In the genomic region with DNA sequence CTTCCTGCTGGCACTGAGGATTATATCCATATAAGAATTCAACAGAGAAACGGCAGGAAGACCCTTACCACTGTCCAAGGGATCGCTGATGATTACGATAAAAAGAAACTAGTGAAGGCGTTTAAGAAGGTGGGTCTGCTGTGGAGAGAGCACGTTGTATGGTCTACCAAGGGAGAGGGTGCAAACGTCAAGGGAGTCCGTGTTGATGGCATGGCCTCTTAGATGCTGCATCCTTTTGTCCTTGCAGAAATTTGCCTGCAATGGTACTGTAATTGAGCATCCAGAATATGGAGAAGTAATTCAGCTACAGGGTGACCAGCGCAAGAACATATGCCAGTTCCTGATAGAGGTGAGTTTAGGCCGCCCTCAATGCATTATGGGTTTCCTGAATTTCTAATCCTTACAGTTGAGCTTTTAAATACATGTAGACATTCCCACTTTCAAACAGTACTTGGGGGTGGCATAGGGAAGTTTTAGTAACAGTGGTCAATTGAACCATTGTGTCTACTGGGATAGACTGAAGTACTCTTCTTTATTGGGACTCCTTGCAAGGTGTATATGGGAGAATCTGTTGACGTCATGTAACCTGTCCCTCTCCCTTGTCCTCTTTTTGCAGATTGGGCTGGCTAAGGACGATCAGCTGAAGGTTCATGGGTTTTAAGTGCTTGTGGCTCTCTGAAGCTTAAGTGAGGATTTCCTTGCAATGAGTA, we compare ENCODE assay signal across 11 mouse cellular contexts. TPM values are rescaled to one million over a fixed set of nuclear protein-coding genes. Genes with fewer than 3 reads are reported as not detected.
DNase-seq lines count a peak whose midpoint lies in the region; ATAC-seq and TF ChIP-seq lines count a peak whose summit lies in the region.
"Not testable (repeated sequence)": the region's sequence is repeated elsewhere in the genome, so short reads cannot be mapped to it uniquely, and the experiment has no call there.
"Had no signal": no experiment of that assay in that cellular context is flagged by ENCODE, and none has a peak within 500 bp of the region (broad histone marks: within the 10 kb centered on the region; RNA-seq: fewer than 3 reads in every experiment).

No protein-coding gene starts in this region.

- H3K4me1 ChIP-seq in ES-E14 (ENCODE audit: control insufficient read depth in 2 of 2, insufficient read depth in 2 of 2, low read length in 2 of 2, poor library complexity in 1 of 2); embryonic facial prominence, embryonic 13.5 days; heart, adult 2 months (ENCODE audit: control insufficient read depth, insufficient read depth, low read length); hindbrain, embryonic 16.5 days (ENCODE audit: control insufficient read depth, insufficient read depth, low read depth, low read length); limb, embryonic 11.5 days (ENCODE audit: control insufficient read depth, insufficient read depth, low read length); lung, embryonic 15.5 days; neural tube, embryonic 11.5 days (ENCODE audit: control insufficient read depth, insufficient read depth, low read length): not testable (repeated sequence)

- TF ChIP-seq EP300 in heart, adult 2 months (IDR thresholded peaks at IDR 0.05; ENCODE audit: insufficient read depth, low read depth, low read length) = not testable (repeated sequence)

- peak overlapping the region; percentile 77 for H3K4me2 ChIP-seq in embryonic facial prominence, embryonic 13.5 days
- H3K4me2 ChIP-seq in hindbrain, embryonic 16.5 days (ENCODE audit: low read length) = peak overlapping the region; percentile 79
- H3K4me2 ChIP-seq in limb, embryonic 11.5 days (ENCODE audit: low read depth, severe bottlenecking) = peak overlapping the region; percentile 77
- peak overlapping the region; percentile 76 for H3K4me2 ChIP-seq in lung, embryonic 15.5 days
- peak overlapping the region; percentile 78 for H3K4me2 ChIP-seq in neural tube, embryonic 11.5 days (ENCODE audit: low read depth)

- not testable (repeated sequence) for ATAC-seq in embryonic facial prominence, embryonic 13.5 days (ENCODE audit: insufficient number of reproducible peaks, insufficient read depth, low FRiP score, low TSS enrichment, low read depth); hindbrain, embryonic 16.5 days; limb, embryonic 11.5 days (ENCODE audit: insufficient number of reproducible peaks, low FRiP score, low TSS enrichment, low read depth); lung, embryonic 15.5 days (ENCODE audit: borderline replicate concordance, extremely low read depth, low FRiP score, low TSS enrichment); neural tube, embryonic 11.5 days (ENCODE audit: insufficient read depth, low FRiP score, low TSS enrichment)

- not testable (repeated sequence) for TF ChIP-seq CTCF in heart, adult 2 months (IDR thresholded peaks at IDR 0.05)

- intact Hi-C loops in heart, adult 2 months (cut with DNase I) = not testable (repeated sequence)

- not testable (repeated sequence) for H3K9me3 ChIP-seq in ES-E14 (ENCODE audit: control insufficient read depth, insufficient read depth, low read depth, low read length); embryonic facial prominence, embryonic 13.5 days; hindbrain, embryonic 16.5 days (ENCODE audit: control insufficient read depth, low read length); limb, embryonic 11.5 days (ENCODE audit: control insufficient read depth, low read length); lung, embryonic 15.5 days; neural tube, embryonic 11.5 days (ENCODE audit: control insufficient read depth, low read length)

- in situ Hi-C loops in ES-E14 (cut with MboI; ENCODE audit: low sequenced_read_pairs in 2 of 2, unreplicated experiment in 2 of 2) = not testable (repeated sequence)

- peak overlapping the region; percentile 99 for H3K9ac ChIP-seq in ES-E14 (ENCODE audit: insufficient read depth, low read depth, low read length, poor library complexity, severe bottlenecking)
- H3K9ac ChIP-seq in embryonic facial prominence, embryonic 13.5 days = peak overlapping the region; percentile 91
- H3K9ac ChIP-seq in heart, adult 2 months (ENCODE audit: low read depth, low read length) = peak overlapping the region; percentile 21; the same call in 1 of the 2 replicates
- peak overlapping the region; percentile 97 for H3K9ac ChIP-seq in hindbrain, embryonic 16.5 days (ENCODE audit: low read depth, low read length)
- H3K9ac ChIP-seq in limb, embryonic 11.5 days (ENCODE audit: low read length) = peak overlapping the region; percentile 88
- H3K9ac ChIP-seq in lung, embryonic 15.5 days = peak overlapping the region; percentile 99
- H3K9ac ChIP-seq in neural tube, embryonic 11.5 days (ENCODE audit: low read length) = peak overlapping the region; percentile 89

- WGBS in embryonic facial prominence, embryonic 13.5 days = 17% methylated on average over 11 of the region's 11 CpGs
- 9% methylated on average over 11 of the region's 11 CpGs for WGBS in heart, adult 2 months
- WGBS in hindbrain, embryonic 16.5 days = 24% methylated on average over 11 of the region's 11 CpGs
- WGBS in limb, embryonic 11.5 days = 21% methylated on average over 11 of the region's 11 CpGs
- WGBS in lung, embryonic 15.5 days = 17% methylated on average over 11 of the region's 11 CpGs
- 22% methylated on average over 11 of the region's 11 CpGs for WGBS in neural tube, embryonic 11.5 days

- not testable (repeated sequence) for H3K79me2 ChIP-seq in heart, adult 2 months (replicated peaks; ENCODE audit: control insufficient read depth, insufficient read depth, low read length)

- not testable (repeated sequence) for DNase-seq in ES-E14 (ENCODE audit: low read depth, low spot score); heart, adult 2 months; limb, embryonic 11.5 days (ENCODE audit: low spot score); neural tube, embryonic 11.5 days (ENCODE audit: low spot score)

- peak overlapping the region; percentile 99 for H3K27ac ChIP-seq in ES-E14 (ENCODE audit: insufficient read depth, low read depth, low read length, poor library complexity, severe bottlenecking)
- H3K27ac ChIP-seq in embryonic facial prominence, embryonic 13.5 days = peak overlapping the region; percentile 96
- H3K27ac ChIP-seq in heart, adult 2 months = peak overlapping the region; percentile 100
- peak overlapping the region; percentile 99 for H3K27ac ChIP-seq in hindbrain, embryonic 16.5 days (ENCODE audit: low read depth, low read length)
- peak overlapping the region; percentile 96 for H3K27ac ChIP-seq in limb, embryonic 11.5 days (replicated peaks; ENCODE audit: low read depth, low read length)
- peak overlapping the region; percentile 99 for H3K27ac ChIP-seq in lung, embryonic 15.5 days
- H3K27ac ChIP-seq in neural tube, embryonic 11.5 days (ENCODE audit: low read depth, low read length) = peak overlapping the region; percentile 96; the same call in 1 of the 2 replicates

- H3K4me3 ChIP-seq in ES-E14 (ENCODE audit: insufficient read depth in 1 of 2, low read depth in 1 of 2, low read length in 2 of 2, poor library complexity in 1 of 2, severe bottlenecking in 1 of 2) = peak overlapping the region; percentile 87 to 94
- peak overlapping the region; percentile 65 for H3K4me3 ChIP-seq in embryonic facial prominence, embryonic 13.5 days
- peak overlapping the region; percentile 97 for H3K4me3 ChIP-seq in heart, adult 2 months
- peak overlapping the region; percentile 81 for H3K4me3 ChIP-seq in hindbrain, embryonic 16.5 days (ENCODE audit: low read length)
- H3K4me3 ChIP-seq in limb, embryonic 11.5 days (ENCODE audit: low read depth, low read length) = peak overlapping the region; percentile 75
- peak overlapping the region; percentile 84 for H3K4me3 ChIP-seq in lung, embryonic 15.5 days
- peak overlapping the region; percentile 82 for H3K4me3 ChIP-seq in neural tube, embryonic 11.5 days (ENCODE audit: low read depth, low read length)

- peaks cover 20% of the 10 kb centered on the region for H3K36me3 ChIP-seq in ES-E14 (ENCODE audit: control insufficient read depth, insufficient read depth, low read length, poor library complexity, severe bottlenecking)
- H3K36me3 ChIP-seq in embryonic facial prominence, embryonic 13.5 days = peaks cover 19% of the 10 kb centered on the region
- H3K36me3 ChIP-seq in heart, adult 2 months (ENCODE audit: control insufficient read depth, insufficient read depth, low read length) = peaks cover 14% of the 10 kb centered on the region
- peaks cover 12% of the 10 kb centered on the region for H3K36me3 ChIP-seq in hindbrain, embryonic 16.5 days (ENCODE audit: control insufficient read depth, insufficient read depth, low read length)
- peaks cover 15% of the 10 kb centered on the region; the same call in 1 of the 2 replicates for H3K36me3 ChIP-seq in limb, embryonic 11.5 days (ENCODE audit: control insufficient read depth, insufficient read depth, low read length)
- H3K36me3 ChIP-seq in lung, embryonic 15.5 days = peaks cover 19% of the 10 kb centered on the region
- not testable (repeated sequence) for H3K36me3 ChIP-seq in neural tube, embryonic 11.5 days (ENCODE audit: control insufficient read depth, insufficient read depth, low read length)

- not testable (repeated sequence) for TF ChIP-seq POLR2A in heart, adult 2 months (IDR thresholded peaks at IDR 0.05; ENCODE audit: insufficient read depth, low read depth, low read length)

- H3K27me3 ChIP-seq in embryonic facial prominence, embryonic 13.5 days; heart, adult 2 months (ENCODE audit: control insufficient read depth, insufficient read depth, low read length); hindbrain, embryonic 16.5 days (replicated peaks; ENCODE audit: control insufficient read depth, insufficient read depth, low read length); limb, embryonic 11.5 days (ENCODE audit: control insufficient read depth, insufficient read depth, low read length); lung, embryonic 15.5 days; neural tube, embryonic 11.5 days (ENCODE audit: control insufficient read depth, insufficient read depth, low read length): not testable (repeated sequence)

RNA-seq across cellular contexts. Expression of a gene that starts 1.2 kb away (rescaled TPM):
- total RNA-seq in ES-E14 (2012; rRNA removed) = 322 and 326 TPM in 2 replicates
- polyA plus RNA-seq in embryonic facial prominence, embryonic 13.5 days (2015; fragmentation: Nextera tagmentation; extraction: Ambion mirVana) = 1,424 and 1,667 TPM in 2 replicates
- 1,000 to 10,000 TPM; 1,735 to 2,054 TPM for total RNA-seq in heart, adult 2 months (2021)
- 195 and 341 TPM in 2 replicates for polyA plus RNA-seq in heart, adult 2 months (2012; rRNA removed)
- polyA plus RNA-seq in hindbrain, embryonic 16.5 days (2015; fragmentation: Nextera tagmentation; extraction: Ambion mirVana) = 1,208 and 1,248 TPM in 2 replicates
- polyA plus RNA-seq in limb, embryonic 11.5 days (2014; fragmentation: Nextera tagmentation; extraction: Ambion mirVana) = 1,608 and 1,642 TPM in 2 replicates
- 1,642 and 1,646 TPM in 2 replicates for polyA plus RNA-seq in lung, embryonic 15.5 days (2015; fragmentation: Nextera tagmentation; extraction: Ambion mirVana)
- 1,679 and 1,757 TPM in 2 replicates for polyA plus RNA-seq in neural tube, embryonic 11.5 days (2014; fragmentation: Nextera tagmentation; extraction: Ambion mirVana)

RNA-seq across cellular contexts. Expression of a gene that starts 13.4 kb away (rescaled TPM):
- total RNA-seq in ES-E14 (2012; rRNA removed) = 1.6 and 2.9 TPM in 2 replicates
- polyA plus RNA-seq in embryonic facial prominence, embryonic 13.5 days (2015; fragmentation: Nextera tagmentation; extraction: Ambion mirVana) = 1.2 TPM in 1 of 2 replicates, not detected in the other
- total RNA-seq in heart, adult 2 months (2021) = not detected
- polyA plus RNA-seq in heart, adult 2 months (2012; rRNA removed) = not detected in 2 replicates
- polyA plus RNA-seq in hindbrain, embryonic 16.5 days (2015; fragmentation: Nextera tagmentation; extraction: Ambion mirVana) = 0.52 TPM in 1 of 2 replicates, not detected in the other
- polyA plus RNA-seq in limb, embryonic 11.5 days (2014; fragmentation: Nextera tagmentation; extraction: Ambion mirVana) = not detected in 2 replicates
- polyA plus RNA-seq in lung, embryonic 15.5 days (2015; fragmentation: Nextera tagmentation; extraction: Ambion mirVana) = not detected in 2 replicates
- polyA plus RNA-seq in neural tube, embryonic 11.5 days (2014; fragmentation: Nextera tagmentation; extraction: Ambion mirVana) = not detected in 2 replicates
- total RNA-seq: adrenal gland, postnatal 14 days; gastrocnemius, postnatal 4 days; layer of hippocampus, postnatal 14 days; neutrophil, adult 5-6 weeks had no signal

RNA-seq across cellular contexts. Expression of a gene that starts 35.1 kb away (rescaled TPM):
- 21.4 and 34.2 TPM in 2 replicates for total RNA-seq in ES-E14 (2012; rRNA removed)
- 5.9 and 7.6 TPM in 2 replicates for polyA plus RNA-seq in embryonic facial prominence, embryonic 13.5 days (2015; fragmentation: Nextera tagmentation; extraction: Ambion mirVana)
- 1 to 10 TPM; 1.3 to 1.5 TPM for total RNA-seq in heart, adult 2 months (2021)
- 0.97 and 1.4 TPM in 2 replicates for polyA plus RNA-seq in heart, adult 2 months (2012; rRNA removed)
- 316 and 333 TPM in 2 replicates for polyA plus RNA-seq in hindbrain, embryonic 16.5 days (2015; fragmentation: Nextera tagmentation; extraction: Ambion mirVana)
- polyA plus RNA-seq in limb, embryonic 11.5 days (2014; fragmentation: Nextera tagmentation; extraction: Ambion mirVana) = 0.38 and 0.39 TPM in 2 replicates
- polyA plus RNA-seq in lung, embryonic 15.5 days (2015; fragmentation: Nextera tagmentation; extraction: Ambion mirVana) = 19.8 and 20.7 TPM in 2 replicates
- polyA plus RNA-seq in neural tube, embryonic 11.5 days (2014; fragmentation: Nextera tagmentation; extraction: Ambion mirVana) = 10.4 and 10.6 TPM in 2 replicates

RNA-seq across cellular contexts. Expression of a gene that starts 51.2 kb away (rescaled TPM):
- total RNA-seq in ES-E14 (2012; rRNA removed) = 21.7 and 42.5 TPM in 2 replicates
- 0.20 and 0.25 TPM in 2 replicates for polyA plus RNA-seq in embryonic facial prominence, embryonic 13.5 days (2015; fragmentation: Nextera tagmentation; extraction: Ambion mirVana)
- total RNA-seq in heart, adult 2 months (2021) = not detected
- not detected in 2 replicates for polyA plus RNA-seq in heart, adult 2 months (2012; rRNA removed)
- polyA plus RNA-seq in hindbrain, embryonic 16.5 days (2015; fragmentation: Nextera tagmentation; extraction: Ambion mirVana) = not detected in 2 replicates
- 0.09 and 0.26 TPM in 2 replicates for polyA plus RNA-seq in limb, embryonic 11.5 days (2014; fragmentation: Nextera tagmentation; extraction: Ambion mirVana)
- not detected in 2 replicates for polyA plus RNA-seq in lung, embryonic 15.5 days (2015; fragmentation: Nextera tagmentation; extraction: Ambion mirVana)
- not detected in 2 replicates for polyA plus RNA-seq in neural tube, embryonic 11.5 days (2014; fragmentation: Nextera tagmentation; extraction: Ambion mirVana)
- total RNA-seq: adrenal gland, postnatal 14 days; gastrocnemius, postnatal 4 days; layer of hippocampus, postnatal 14 days; neutrophil, adult 5-6 weeks had no signal

Comparison
In these comparisons a context has a peak if more than half of its experiments do, and no peak if none do; other contexts are left out.
1. H3K9ac ChIP-seq: peak in every context shown above with its lines; median percentile 99 in ES-E14; 99 in lung, embryonic 15.5 days; 97 in hindbrain, embryonic 16.5 days; 91 in embryonic facial prominence, embryonic 13.5 days; 89 in neural tube, embryonic 11.5 days; 88 in limb, embryonic 11.5 days; 21 in heart, adult 2 months.
2. RNA of a gene that starts 35.1 kb away (polyA plus RNA-seq): 316 to 333 TPM in hindbrain, embryonic 16.5 days; 19.8 to 20.7 TPM in lung, embryonic 15.5 days, 10.4 to 10.6 TPM in neural tube, embryonic 11.5 days, 5.9 to 7.6 TPM in embryonic facial prominence, embryonic 13.5 days, 0.97 to 1.4 TPM in heart, adult 2 months and 0.38 to 0.39 TPM in limb, embryonic 11.5 days; every median in the first group is over 10 times any median in the second.
3. Peak in every context shown above with its lines, with median percentiles within 50 percentile points of each other: H3K27ac ChIP-seq, H3K4me3 ChIP-seq and H3K4me2 ChIP-seq.